Mouse (Mus musculus) liver, embryonic 13.5 days (tissue): ENCODE results near the gene Cd300a. TPM values are rescaled to one million over a fixed set of nuclear protein-coding genes. Genes with fewer than 3 reads are reported as not detected.

Experiments used
- ATAC-seq: fragments of 200-750 bp; cut with Nextera tagmentation; 2 replicates; pipeline ENCODE4 v1.8.0; 2017; ENCODE audit warnings: low read depth, mild to moderate bottlenecking, moderate number of reproducible peaks, moderate library complexity
- DNase-seq: peaks from one replicate; pipeline ENCODE4 v3.0.0; 2022
- H3K27ac ChIP-seq: fragments of 300-500 bp; sonication (generic); 2 replicates; pipeline ENCODE4 v1.5.1; 2015; ENCODE audit warnings: moderate library complexity, mild to moderate bottlenecking, inconsistent platforms
- H3K27me3 ChIP-seq: fragments of 300-500 bp; sonication (generic); 2 replicates; pipeline ENCODE4 v1.6.1; 2015; ENCODE audit warnings: mild to moderate bottlenecking, inconsistent platforms
- H3K36me3 ChIP-seq: fragments of 300-500 bp; sonication (generic); 2 replicates; pipeline ENCODE4 v1.6.1; 2015; ENCODE audit warnings: mild to moderate bottlenecking, inconsistent platforms
- H3K4me1 ChIP-seq: fragments of 300-500 bp; sonication (generic); replicated peaks from 2 replicates; pipeline ENCODE4 v1.6.1; 2015; ENCODE audit warnings: inconsistent platforms
- H3K4me2 ChIP-seq: fragments of 300-500 bp; sonication (generic); 2 replicates; pipeline ENCODE4 v1.6.1; 2015; ENCODE audit warnings: inconsistent platforms, mild to moderate bottlenecking, moderate library complexity
- H3K4me3 ChIP-seq: fragments of 300-500 bp; sonication (generic); replicated peaks from 2 replicates; pipeline ENCODE4 v1.5.1; 2015; ENCODE audit warnings: mild to moderate bottlenecking, inconsistent platforms
- H3K9ac ChIP-seq: fragments of 300-500 bp; sonication (generic); 2 replicates; pipeline ENCODE4 v1.6.1; 2015; ENCODE audit warnings: mild to moderate bottlenecking, inconsistent platforms
- H3K9me3 ChIP-seq: fragments of 300-500 bp; sonication (generic); replicated peaks from 2 replicates; pipeline ENCODE4 v1.6.1; 2016; ENCODE audit warnings: inconsistent platforms
- WGBS: fragments of 180-500 bp; shearing (Covaris S2); methylation state at CpG from one replicate; pipeline ENCODE4 v1.1.7; 2015; ENCODE audit not compliant: insufficient replicate concordance; 5-methylcytosine and 5-hydroxymethylcytosine counted together
- polyA plus RNA-seq: library from polyadenylated mRNA; unstranded; fragments of >200 nt; fragmentation: Nextera tagmentation; extraction: Ambion mirVana; gene quantifications from 2 replicates; pipeline ENCODE4 v1.2.1, GENCODE M21; 2015

The Cd300a gene
- polyA plus RNA-seq, 1 experiment from 2014 or later: 5.5 TPM

GRCm38 (mm10) chr11:114867361-114868235 lies 22.2 kb upstream of the Cd300a start:
- WGBS: 35% methylated on average over 11 of the region's 11 CpGs
- DNase-seq (no peak), ATAC-seq (peak; percentile 54; the same call in 1 of the 2 replicates)
- Histone ChIP-seq H3K4me1 (peaks cover 42% of the 10 kb centered on the region), H3K27ac (peak overlapping the region; percentile 80), H3K4me2 (peak overlapping the region; percentile 38), H3K36me3 (peaks cover 21% of the 10 kb centered on the region; the same call in 1 of the 2 replicates), H3K9ac (no peak overlapping the region), H3K27me3 (no peaks in the 10 kb centered on the region), H3K9me3 (no peaks in the 10 kb centered on the region), H3K4me3 (no peak overlapping the region)

- ATAC-seq: no peak
These were observed 21.6 kb upstream of the Cd300a start for GRCm38 (mm10) chr11:114868280-114868679.

DNA sequence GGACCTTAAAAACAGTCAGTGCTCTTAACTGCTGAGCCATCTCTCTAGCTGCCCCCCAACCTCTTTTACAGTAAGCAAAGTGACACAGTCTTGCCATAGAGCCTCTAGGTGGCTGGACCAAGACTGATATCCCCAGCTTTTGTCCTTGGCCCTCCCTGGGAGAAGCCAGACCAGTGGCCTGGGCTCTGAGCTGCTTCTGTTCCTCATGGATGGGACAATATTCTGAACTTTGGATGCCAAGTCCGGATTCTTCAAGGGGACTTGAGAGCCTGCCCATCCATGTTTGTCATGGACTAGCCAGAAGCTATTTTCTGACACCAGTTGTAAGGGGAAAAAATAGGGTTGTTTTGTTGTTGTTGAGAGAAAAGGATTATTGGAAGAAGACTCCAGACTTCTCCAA lies 20.1 kb upstream of the Cd300a start:
- H3K27me3 ChIP-seq: no peaks in the 10 kb centered on the region
- H3K4me3 ChIP-seq: no peak overlapping the region
- no peak overlapping the region for H3K9ac ChIP-seq
- ATAC-seq (no peak), DNase-seq (no peak)
- WGBS: 69% methylated on average over 1 of the region's 1 CpGs
- peaks cover 13% of the 10 kb centered on the region; the same call in 1 of the 2 replicates for H3K36me3 ChIP-seq
- peaks cover 64% of the 10 kb centered on the region for H3K4me1 ChIP-seq
- H3K9me3 ChIP-seq: no peaks in the 10 kb centered on the region
- no peak overlapping the region for H3K27ac ChIP-seq
- H3K4me2 ChIP-seq: no peak overlapping the region

More at GRCm38 (mm10) chr11:114868280-114868679, 21.6 kb upstream of the Cd300a start:
- DNase-seq: no peak
- Histone ChIP-seq H3K4me2 (no peak overlapping the region), H3K27me3 (no peaks in the 10 kb centered on the region), H3K9ac (no peak overlapping the region), H3K4me1 (peaks cover 49% of the 10 kb centered on the region), H3K9me3 (no peaks in the 10 kb centered on the region), H3K4me3 (no peak overlapping the region), H3K36me3 (peaks cover 21% of the 10 kb centered on the region; the same call in 1 of the 2 replicates), H3K27ac (no peak overlapping the region)
- 79% methylated on average over 12 of the region's 12 CpGs for WGBS

GRCm38 (mm10) chr11:114871540-114871939 lies 18.3 kb upstream of the Cd300a start:
- Histone ChIP-seq H3K9me3 (no peaks in the 10 kb centered on the region), H3K36me3 (peaks cover 13% of the 10 kb centered on the region; the same call in 1 of the 2 replicates), H3K4me1 (peaks cover 67% of the 10 kb centered on the region), H3K4me3 (no peak overlapping the region), H3K27me3 (no peaks in the 10 kb centered on the region), H3K9ac (no peak overlapping the region), H3K4me2 (no peak overlapping the region), H3K27ac (no peak overlapping the region)
- no peak for DNase-seq
- ATAC-seq: no peak
- 69% methylated on average over 2 of the region's 2 CpGs for WGBS

- Histone ChIP-seq H3K4me2 (no peak overlapping the region), H3K27me3 (no peaks in the 10 kb centered on the region), H3K36me3 (peaks cover 13% of the 10 kb centered on the region; the same call in 1 of the 2 replicates), H3K27ac (no peak overlapping the region; the same call in 1 of the 2 replicates), H3K9me3 (no peaks in the 10 kb centered on the region), H3K9ac (no peak overlapping the region), H3K4me3 (no peak overlapping the region), H3K4me1 (peaks cover 54% of the 10 kb centered on the region)
- no peak for ATAC-seq
- no peak for DNase-seq
- 29% methylated on average over 6 of the region's 6 CpGs for WGBS
These were observed 16.6 kb upstream of the Cd300a start for GRCm38 (mm10) chr11:114873022-114873817.

DNA sequence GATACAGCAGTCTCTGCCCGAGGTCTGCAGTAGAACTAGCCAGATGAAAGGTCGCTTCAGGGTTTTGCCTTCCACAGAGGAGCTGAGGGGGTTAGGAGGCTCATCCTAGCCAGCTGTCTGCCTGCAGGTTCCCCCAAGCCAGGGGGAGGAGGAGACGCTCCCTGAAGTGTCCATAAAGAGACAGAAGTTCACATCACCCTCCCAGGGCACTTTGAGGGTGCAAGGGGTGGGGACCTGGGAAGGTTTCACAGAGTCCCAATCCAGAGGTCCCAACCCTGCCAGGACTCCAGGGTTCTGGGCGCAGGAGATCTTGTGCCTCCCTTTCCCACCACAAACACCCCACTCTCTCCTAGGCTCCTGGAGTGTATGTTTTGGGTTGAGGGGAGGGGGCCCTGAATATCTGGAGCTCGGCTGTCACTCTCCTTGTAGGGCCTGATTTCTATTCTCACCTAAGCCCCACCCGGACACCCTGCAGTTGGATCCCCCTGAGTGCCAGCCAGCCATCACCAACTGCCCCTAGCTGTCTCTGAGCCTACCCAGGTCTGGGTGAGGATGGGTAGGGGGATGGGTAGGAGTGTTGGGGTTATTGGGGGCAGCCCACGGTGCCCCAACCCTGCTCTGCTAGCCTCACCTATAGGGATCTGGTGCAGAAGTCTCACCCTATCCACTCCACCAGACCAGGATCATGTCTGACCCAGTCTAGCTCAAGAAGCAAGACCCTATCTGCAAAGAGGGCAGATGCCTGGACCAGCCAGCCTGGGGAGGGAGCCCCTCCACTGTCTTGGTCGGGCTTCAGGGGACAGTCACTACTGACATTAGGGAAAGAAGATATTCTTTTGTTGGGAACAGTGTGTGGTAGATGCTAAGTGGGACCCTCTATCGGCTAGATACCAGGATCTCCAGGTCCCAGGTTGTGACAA lies 15.4 kb upstream of the Cd300a start:
- Histone ChIP-seq H3K9ac (no peak overlapping the region), H3K27ac (no peak overlapping the region), H3K4me2 (no peak overlapping the region)

DNA sequence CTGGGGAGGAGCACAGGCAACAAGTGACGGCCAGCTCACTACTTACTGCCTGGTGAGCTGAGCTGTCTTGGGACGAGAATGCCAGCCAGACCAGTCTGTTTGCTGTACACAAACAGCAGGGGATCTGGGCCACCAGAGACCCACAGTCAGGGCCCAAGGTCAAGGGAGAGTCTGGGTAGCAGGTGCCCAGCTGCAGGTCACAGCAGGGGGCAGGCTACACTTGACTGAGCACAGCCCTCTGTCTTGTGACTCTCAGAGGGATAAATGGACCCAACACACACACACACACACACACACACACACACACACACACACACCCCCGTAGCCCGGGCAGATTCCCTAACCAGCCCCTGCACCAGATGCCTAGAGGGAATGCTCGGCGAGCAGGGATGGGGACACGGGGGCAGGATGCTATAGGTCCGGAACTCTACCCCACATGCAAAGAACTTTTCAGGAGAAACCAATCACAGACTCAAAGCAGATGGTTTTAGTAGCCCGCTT lies 14.5 kb upstream of the Cd300a start:
- H3K9ac ChIP-seq: no peak overlapping the region
- no peak overlapping the region for H3K27ac ChIP-seq
- no peak overlapping the region for H3K4me2 ChIP-seq
- no peaks in the 10 kb centered on the region for H3K27me3 ChIP-seq
- H3K36me3 ChIP-seq: peaks cover 10% of the 10 kb centered on the region; the same call in 1 of the 2 replicates
- H3K4me1 ChIP-seq: peaks cover 43% of the 10 kb centered on the region
- no peak overlapping the region for H3K4me3 ChIP-seq
- H3K9me3 ChIP-seq: no peaks in the 10 kb centered on the region
- 52% methylated on average over 9 of the region's 9 CpGs for WGBS
- DNase-seq (no peak), ATAC-seq (0 out of 2 replicates have a peak, but pooled peaks have one; percentile 25)

More for the DNA sequence above, 15.4 kb upstream of the Cd300a start:
- H3K4me3 ChIP-seq: no peak overlapping the region
- 57% methylated on average over 9 of the region's 9 CpGs for WGBS
- DNase-seq (no peak), ATAC-seq (no peak)
- no peaks in the 10 kb centered on the region for H3K27me3 ChIP-seq
- peaks cover 43% of the 10 kb centered on the region for H3K4me1 ChIP-seq
- H3K9me3 ChIP-seq: no peaks in the 10 kb centered on the region
- peaks cover 13% of the 10 kb centered on the region; the same call in 1 of the 2 replicates for H3K36me3 ChIP-seq

DNA sequence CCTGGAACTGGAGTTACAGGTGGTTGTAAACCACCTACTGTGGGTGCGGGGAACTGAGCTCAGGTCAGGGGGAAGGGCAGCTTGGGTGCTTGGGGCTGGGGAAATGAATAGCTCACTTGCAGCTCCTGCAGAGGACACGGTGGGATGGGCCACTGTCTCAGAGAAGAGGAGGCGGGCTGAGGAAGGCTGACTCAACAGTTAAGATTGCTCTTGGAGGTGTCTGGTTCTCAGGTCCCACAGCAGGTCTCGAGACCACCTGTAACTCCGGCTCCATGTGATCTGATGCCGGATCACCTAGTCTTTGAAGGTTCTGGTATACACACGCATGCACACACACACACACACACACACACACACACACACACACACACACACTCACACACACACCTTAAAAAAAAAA lies 13.7 kb upstream of the Cd300a start:
- Histone ChIP-seq H3K9ac (no peak overlapping the region), H3K27ac (no peak overlapping the region), H3K9me3 (no peaks in the 10 kb centered on the region), H3K27me3 (no peaks in the 10 kb centered on the region), H3K4me3 (no peak overlapping the region), H3K4me2 (no peak overlapping the region), H3K36me3 (0 out of 2 replicates have a peak, but pooled peaks cover 3% of the 10 kb centered on the region), H3K4me1 (peaks cover 43% of the 10 kb centered on the region)
- no peak for ATAC-seq
- no peak for DNase-seq
- 51% methylated on average over 7 of the region's 7 CpGs for WGBS

- no peak overlapping the region for H3K27ac ChIP-seq
- 53% methylated on average over 2 of the region's 2 CpGs for WGBS
- H3K27me3 ChIP-seq: no peaks in the 10 kb centered on the region
- DNase-seq: no peak
- ATAC-seq: no peak
- H3K36me3 ChIP-seq: no peaks in the 10 kb centered on the region
- no peak overlapping the region for H3K4me3 ChIP-seq
- H3K9me3 ChIP-seq: no peaks in the 10 kb centered on the region
- H3K4me2 ChIP-seq: no peak overlapping the region
- H3K9ac ChIP-seq: no peak overlapping the region
- H3K4me1 ChIP-seq: peaks cover 43% of the 10 kb centered on the region
These were observed 13.2 kb upstream of the Cd300a start for GRCm38 (mm10) chr11:114876621-114877020.

GRCm38 (mm10) chr11:114877145-114877544 lies 12.7 kb upstream of the Cd300a start:
- Histone ChIP-seq H3K27me3 (no peaks in the 10 kb centered on the region), H3K4me3 (no peak overlapping the region), H3K9me3 (no peaks in the 10 kb centered on the region), H3K4me1 (peaks cover 43% of the 10 kb centered on the region), H3K36me3 (no peaks in the 10 kb centered on the region), H3K4me2 (no peak overlapping the region), H3K27ac (no peak overlapping the region), H3K9ac (no peak overlapping the region)
- ATAC-seq: no peak
- no peak for DNase-seq
- WGBS: 27% methylated on average over 3 of the region's 3 CpGs
